Mouse (Mus musculus): ENCODE measurements around the gene Fosb. TPM values are rescaled to one million over a fixed set of nuclear protein-coding genes. Genes with fewer than 3 reads are reported as not detected.
A peak's percentile ranks its signal among the peaks of the same experiment; 100 is the strongest.

Gene Fosb
- polyA plus RNA-seq, 2 experiments, result 0.14 to 0.69 TPM

- Histone ChIP-seq H3K27ac (replicated peaks; ENCODE audit: low read depth, low read length) (no peak overlapping the region), H3K9me3 (ENCODE audit: control insufficient read depth, low read length) (no peaks in the 10 kb centered on the region), H3K9ac (ENCODE audit: low read depth, low read length, severe bottlenecking) (no peak overlapping the region), H3K4me3 (replicated peaks; ENCODE audit: low read length) (peak overlapping the region; percentile 4; the same call in 1 of the 2 replicates), H3K4me2 (replicated peaks; ENCODE audit: low read depth, low read length, severe bottlenecking) (peak overlapping the region; percentile 13; the same call in 1 of the 2 replicates), H3K4me1 (ENCODE audit: control insufficient read depth, insufficient read depth, low read length) (peaks cover 12% of the 10 kb centered on the region), H3K27me3 (ENCODE audit: control insufficient read depth, insufficient read depth, low read length) (peaks cover 61% of the 10 kb centered on the region), H3K36me3 (ENCODE audit: control insufficient read depth, insufficient read depth, low read length) (no peaks in the 10 kb centered on the region)
- DNase-seq (ENCODE audit: low spot score) (peak; percentile 50), ATAC-seq (ENCODE audit: low FRiP score, low read depth) (no peak)
- WGBS, result 1% methylated on average over 14 of the region's 16 CpGs
- TF ChIP-seq POLR2A (IDR thresholded peaks at IDR 0.05; ENCODE audit: borderline replicate concordance, extremely low read depth, insufficient read depth, insufficient read length), result no peak
Measured at GRCm38 (mm10) chr7:19303770-19304169, 6.1 kb downstream of the Fosb start.

GRCm38 (mm10) chr7:19303046-19303305, 6.9 kb downstream of the Fosb start:
- DNase-seq (ENCODE audit: low spot score), result no peak
- peaks cover 61% of the 10 kb centered on the region for H3K27me3 ChIP-seq (ENCODE audit: control insufficient read depth, insufficient read depth, low read length)
- no peak for TF ChIP-seq POLR2A (IDR thresholded peaks at IDR 0.05; ENCODE audit: borderline replicate concordance, extremely low read depth, insufficient read depth, insufficient read length)
- ATAC-seq (ENCODE audit: low FRiP score, low read depth), result no peak
- H3K36me3 ChIP-seq (ENCODE audit: control insufficient read depth, insufficient read depth, low read length), result no peaks in the 10 kb centered on the region
- H3K4me3 ChIP-seq (replicated peaks; ENCODE audit: low read length), result no peak overlapping the region
- H3K27ac ChIP-seq (replicated peaks; ENCODE audit: low read depth, low read length), result no peak overlapping the region
- no peak overlapping the region for H3K9ac ChIP-seq (ENCODE audit: low read depth, low read length, severe bottlenecking)
- 79% methylated on average over 12 of the region's 12 CpGs for WGBS
- no peaks in the 10 kb centered on the region for H3K9me3 ChIP-seq (ENCODE audit: control insufficient read depth, low read length)
- peaks cover 10% of the 10 kb centered on the region for H3K4me1 ChIP-seq (ENCODE audit: control insufficient read depth, insufficient read depth, low read length)
- H3K4me2 ChIP-seq (replicated peaks; ENCODE audit: low read depth, low read length, severe bottlenecking), result no peak overlapping the region

- H3K9ac ChIP-seq (ENCODE audit: low read depth, low read length, severe bottlenecking), result no peak overlapping the region
- DNase-seq (ENCODE audit: low spot score) (no peak), ATAC-seq (ENCODE audit: low FRiP score, low read depth) (no peak)
- H3K27ac ChIP-seq (replicated peaks; ENCODE audit: low read depth, low read length), result no peak overlapping the region
- no peak for TF ChIP-seq POLR2A (IDR thresholded peaks at IDR 0.05; ENCODE audit: borderline replicate concordance, extremely low read depth, insufficient read depth, insufficient read length)
- H3K4me1 ChIP-seq (ENCODE audit: control insufficient read depth, insufficient read depth, low read length), result peaks cover 6% of the 10 kb centered on the region; the same call in 1 of the 2 replicates
- peak overlapping the region; percentile 42; the same call in 1 of the 2 replicates for H3K4me2 ChIP-seq (replicated peaks; ENCODE audit: low read depth, low read length, severe bottlenecking)
- WGBS, result 42% methylated on average over 13 of the region's 13 CpGs
- H3K9me3 ChIP-seq (ENCODE audit: control insufficient read depth, low read length), result no peaks in the 10 kb centered on the region
- H3K27me3 ChIP-seq (ENCODE audit: control insufficient read depth, insufficient read depth, low read length), result peaks cover 61% of the 10 kb centered on the region
- no peaks in the 10 kb centered on the region for H3K36me3 ChIP-seq (ENCODE audit: control insufficient read depth, insufficient read depth, low read length)
- H3K4me3 ChIP-seq (replicated peaks; ENCODE audit: low read length), result peak overlapping the region; percentile 45; the same call in 1 of the 2 replicates
Measured at GRCm38 (mm10) chr7:19302264-19303045, 7.4 kb downstream of the Fosb start.

- WGBS, result 11% methylated on average over 16 of the region's 16 CpGs
- Histone ChIP-seq H3K9me3 (ENCODE audit: control insufficient read depth, low read length) (no peaks in the 10 kb centered on the region), H3K9ac (ENCODE audit: low read depth, low read length, severe bottlenecking) (peak overlapping the region; percentile 13; the same call in 1 of the 2 replicates), H3K4me3 (replicated peaks; ENCODE audit: low read length) (peak overlapping the region; percentile 45), H3K4me2 (replicated peaks; ENCODE audit: low read depth, low read length, severe bottlenecking) (peak overlapping the region; percentile 42), H3K27ac (replicated peaks; ENCODE audit: low read depth, low read length) (no peak overlapping the region), H3K27me3 (ENCODE audit: control insufficient read depth, insufficient read depth, low read length) (peaks cover 53% of the 10 kb centered on the region), H3K36me3 (ENCODE audit: control insufficient read depth, insufficient read depth, low read length) (no peaks in the 10 kb centered on the region), H3K4me1 (ENCODE audit: control insufficient read depth, insufficient read depth, low read length) (peaks cover 6% of the 10 kb centered on the region; the same call in 1 of the 2 replicates)
- no peak for TF ChIP-seq POLR2A (IDR thresholded peaks at IDR 0.05; ENCODE audit: borderline replicate concordance, extremely low read depth, insufficient read depth, insufficient read length)
- ATAC-seq (ENCODE audit: low FRiP score, low read depth) (no peak), DNase-seq (ENCODE audit: low spot score) (no peak)
Measured at GRCm38 (mm10) chr7:19301461-19302263, 8.2 kb downstream of the Fosb start.
